Mouse (Mus musculus) limb, embryonic 14.5 days (tissue): ENCODE measurements around the gene Ado. TPM values are rescaled to one million over a fixed set of nuclear protein-coding genes. Genes with fewer than 3 reads are reported as not detected.

Source experiments
- ATAC-seq: fragments of 200-750 bp; cut with Nextera tagmentation; 2 replicates; pipeline ENCODE4 v1.8.0; 2017; ENCODE audit warnings: low read depth, moderate number of reproducible peaks, moderate TSS enrichment; ENCODE audit not compliant: low FRiP score
- DNase-seq: peaks from one replicate; pipeline ENCODE4 v3.0.0-alpha.2; 2015; ENCODE audit warnings: low spot score
- H3K27ac ChIP-seq: fragments of 300-500 bp; sonication (generic); replicated peaks from 2 replicates; pipeline ENCODE4 v1.5.1; 2014; ENCODE audit warnings: low read depth, mild to moderate bottlenecking, low read length, moderate library complexity, mixed read lengths
- H3K27me3 ChIP-seq: fragments of 300-500 bp; sonication (generic); 2 replicates; pipeline ENCODE4 v1.6.1; 2014; ENCODE audit warnings: low read length, mixed read lengths; ENCODE audit not compliant: control insufficient read depth, insufficient read depth
- H3K36me3 ChIP-seq: fragments of 300-500 bp; sonication (generic); 2 replicates; pipeline ENCODE4 v1.6.1; 2014; ENCODE audit warnings: mild to moderate bottlenecking, low read length, moderate library complexity, mixed read lengths; ENCODE audit not compliant: control insufficient read depth, insufficient read depth
- H3K4me1 ChIP-seq: fragments of 300-500 bp; sonication (generic); 2 replicates; pipeline ENCODE4 v1.6.1; 2014; ENCODE audit warnings: antibody characterized with exemption, low read length, mixed read lengths; ENCODE audit not compliant: control insufficient read depth, insufficient read depth
- H3K4me2 ChIP-seq: fragments of 300-500 bp; sonication (generic); replicated peaks from 2 replicates; pipeline ENCODE4 v1.6.1; 2014; ENCODE audit warnings: low read depth, mild to moderate bottlenecking, low read length, moderate library complexity; ENCODE audit not compliant: severe bottlenecking
- H3K4me3 ChIP-seq: fragments of 300-500 bp; sonication (generic); replicated peaks from 2 replicates; pipeline ENCODE4 v1.5.1; 2014; ENCODE audit warnings: low read length
- H3K9ac ChIP-seq: fragments of 300-500 bp; sonication (generic); 2 replicates; pipeline ENCODE4 v1.6.1; 2014; ENCODE audit warnings: mild to moderate bottlenecking, low read depth, low read length, moderate library complexity; ENCODE audit not compliant: severe bottlenecking
- H3K9me3 ChIP-seq: fragments of 300-500 bp; sonication (generic); 2 replicates; pipeline ENCODE4 v1.6.1; 2016; ENCODE audit warnings: low read length; ENCODE audit not compliant: control insufficient read depth
- POLR2A ChIP-seq: fragments of 200-500 bp; IDR thresholded peaks from 2 replicates; pipeline ENCODE4 v1.8.0; 2012; ENCODE audit warnings: inconsistent platforms, mild to moderate bottlenecking, moderate library complexity, borderline replicate concordance; ENCODE audit not compliant: insufficient read depth, insufficient read length; ENCODE audit errors: extremely low read depth
- WGBS: fragments of 180-500 bp; shearing (Covaris S2); extraction: QIAGEN DNeasy Blood & Tissue Kit; methylation state at CpG from one replicate; pipeline ENCODE4 v1.1.7; 2014; 5-methylcytosine and 5-hydroxymethylcytosine counted together
- polyA plus RNA-seq, 2 experiments: library from polyadenylated mRNA; depleted of rRNA in 1 of 2; stranded (reverse) in 1 of 2; unstranded in 1 of 2; fragments of >200 nt; fragmentation: Nextera tagmentation in 1 of 2; extraction: Ambion mirVana in 1 of 2; gene quantifications; 2 replicates each; pipeline versions ENCODE4 v1.2.1 to v1.2.3; 2012 to 2014

Gene Ado
- polyA plus RNA-seq, 2 experiments = 14.1 to 63.8 TPM

GRCm38 (mm10) chr10:67559765-67560394 is 11.1 kb upstream of the Ado start:
- no peaks in the 10 kb centered on the region for H3K27me3 ChIP-seq
- H3K4me1 ChIP-seq = no peaks in the 10 kb centered on the region
- TF ChIP-seq POLR2A = no peak
- H3K36me3 ChIP-seq = no peaks in the 10 kb centered on the region
- no peak overlapping the region for H3K27ac ChIP-seq
- ATAC-seq = no peak
- H3K4me2 ChIP-seq = no peak overlapping the region
- H3K9ac ChIP-seq = no peak overlapping the region
- 40% methylated on average over 13 of the region's 13 CpGs for WGBS
- DNase-seq = no peak
- no peak overlapping the region for H3K4me3 ChIP-seq
- no peaks in the 10 kb centered on the region for H3K9me3 ChIP-seq

- Histone ChIP-seq H3K9me3 (no peaks in the 10 kb centered on the region), H3K27me3 (no peaks in the 10 kb centered on the region), H3K4me1 (no peaks in the 10 kb centered on the region), H3K4me2 (no peak overlapping the region), H3K9ac (no peak overlapping the region), H3K36me3 (no peaks in the 10 kb centered on the region), H3K4me3 (no peak overlapping the region), H3K27ac (no peak overlapping the region)
- DNase-seq (no peak), ATAC-seq (no peak)
- 70% methylated on average over 4 of the region's 4 CpGs for WGBS
- no peak for TF ChIP-seq POLR2A
Observed at GRCm38 (mm10) chr10:67558053-67558452, 9.3 kb upstream of the Ado start.

- under 1% methylated on average over 33 of the region's 73 CpGs for WGBS
- Histone ChIP-seq H3K4me3 (peak overlapping the region; percentile 86), H3K36me3 (peaks cover 4% of the 10 kb centered on the region; the same call in 1 of the 2 replicates), H3K4me1 (peaks cover 21% of the 10 kb centered on the region), H3K9me3 (no peaks in the 10 kb centered on the region), H3K9ac (peak overlapping the region; percentile 94), H3K27ac (peak overlapping the region; percentile 95), H3K4me2 (peak overlapping the region; percentile 96), H3K27me3 (no peaks in the 10 kb centered on the region)
- DNase-seq (peak; percentile 26), ATAC-seq (peak; percentile 71)
- no peak for TF ChIP-seq POLR2A
Observed at GRCm38 (mm10) chr10:67548261-67548854, 397 bp downstream of the Ado start.

- H3K27me3 ChIP-seq = no peaks in the 10 kb centered on the region
- H3K4me1 ChIP-seq = peaks cover 21% of the 10 kb centered on the region
- H3K4me3 ChIP-seq = peak overlapping the region; percentile 86
- TF ChIP-seq POLR2A = no peak
- H3K9ac ChIP-seq = peak overlapping the region; percentile 94
- H3K9me3 ChIP-seq = no peaks in the 10 kb centered on the region
- DNase-seq = no peak
- no peak for ATAC-seq
- peaks cover 4% of the 10 kb centered on the region; the same call in 1 of the 2 replicates for H3K36me3 ChIP-seq
- WGBS = under 1% methylated on average over 17 of the region's 20 CpGs
- H3K4me2 ChIP-seq = peak overlapping the region; percentile 96
- H3K27ac ChIP-seq = no peak overlapping the region
Observed at GRCm38 (mm10) chr10:67547850-67548260, 900 bp downstream of the Ado start.

- H3K4me1 ChIP-seq = peaks cover 16% of the 10 kb centered on the region
- DNase-seq (no peak), ATAC-seq (no peak)
- H3K9ac ChIP-seq = no peak overlapping the region
- peaks cover 52% of the 10 kb centered on the region for H3K27me3 ChIP-seq
- H3K27ac ChIP-seq = no peak overlapping the region
- WGBS = 19% methylated on average over 19 of the region's 19 CpGs
- peaks cover 4% of the 10 kb centered on the region; the same call in 1 of the 2 replicates for H3K36me3 ChIP-seq
- no peak for TF ChIP-seq POLR2A
- no peak overlapping the region for H3K4me2 ChIP-seq
- no peak overlapping the region for H3K4me3 ChIP-seq
- no peaks in the 10 kb centered on the region for H3K9me3 ChIP-seq
Observed at GRCm38 (mm10) chr10:67540591-67540990, 8.2 kb downstream of the Ado start.
